Mouse (Mus musculus): ENCODE data around the gene 3100002H09Rik. TPM values are rescaled to one million over a fixed set of nuclear protein-coding genes. Genes with fewer than 3 reads are reported as not detected.

The 3100002H09Rik gene
- total RNA-seq (2023; ENCODE audit: inconsistent age) = not detected in 4 replicates

GRCm38 (mm10) chr4:124610703-124611102 is at the start of gene 3100002H09Rik:
Gene 3100002H09Rik (minus strand): TSS chr4:124610803.

GRCm38 (mm10) chr4:124656518-124656853 is 45.9 kb upstream of the 3100002H09Rik start, which contains the start of gene Pou3f1:
Gene Pou3f1 (plus strand): TSS chr4:124656807.

Other genes starting within 250 kb of the 3100002H09Rik start
- not detected in 4 replicates for gene Pou3f1, start 46.0 kb upstream of the 3100002H09Rik start, total RNA-seq (2023; ENCODE audit: inconsistent age)
- 21.3 to 25.1 TPM (median 22.3 TPM) in 4 replicates for gene Utp11, start 82.8 kb upstream of the 3100002H09Rik start, total RNA-seq (2023; ENCODE audit: inconsistent age)
- 13.5 to 20.1 TPM (median 17.8 TPM) in 4 replicates for gene Fhl3, start 89.9 kb upstream of the 3100002H09Rik start, total RNA-seq (2023; ENCODE audit: inconsistent age)
- 54.2 to 61.6 TPM (median 56.9 TPM) in 4 replicates for gene Sf3a3, start 104.0 kb upstream of the 3100002H09Rik start, total RNA-seq (2023; ENCODE audit: inconsistent age)
- gene Inpp5b, start 131.0 kb upstream of the 3100002H09Rik start, total RNA-seq (2023; ENCODE audit: inconsistent age) = 36.4 to 45.8 TPM (median 39.5 TPM) in 4 replicates
- 37.9 to 49.0 TPM (median 43.0 TPM) in 4 replicates for gene Mtf1, start 191.3 kb upstream of the 3100002H09Rik start, total RNA-seq (2023; ENCODE audit: inconsistent age)
- 113 to 137 TPM (median 121 TPM) in 4 replicates for gene Yrdc, start 239.9 kb upstream of the 3100002H09Rik start, total RNA-seq (2023; ENCODE audit: inconsistent age)
- 14.3 to 15.5 TPM (median 14.7 TPM) in 4 replicates for gene 1110065P20Rik, start 240.4 kb upstream of the 3100002H09Rik start, total RNA-seq (2023; ENCODE audit: inconsistent age)

Data from B cell, adult (primary cell).